Mouse (Mus musculus) kidney, postnatal 10 days (tissue): ENCODE measurements around the gene Gm9913.

ENCODE experiments used
- DNase-seq: peaks from one replicate; pipeline ENCODE4 v3.0.0; 2021; ENCODE audit warnings: mixed read lengths

Gene Gm9913

DNA sequence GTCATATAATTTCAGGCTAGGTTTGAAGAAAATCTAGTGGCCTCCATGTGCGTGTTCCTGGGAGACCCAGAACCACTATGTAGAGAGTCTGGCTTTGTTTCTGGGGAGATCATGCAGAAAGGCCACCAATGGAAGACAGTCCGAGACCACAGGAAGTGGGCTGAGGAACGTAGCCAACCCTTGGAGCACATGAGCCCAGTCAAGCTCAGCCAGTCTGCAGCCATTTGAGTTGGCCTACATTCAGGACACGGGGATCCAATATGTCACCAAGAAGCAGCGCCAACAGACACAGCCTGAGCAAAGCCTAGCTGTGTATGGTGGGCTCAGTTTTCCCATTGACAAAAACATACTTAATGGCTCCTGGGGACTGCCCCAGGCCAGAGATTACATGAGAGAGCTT lies 8.2 kb upstream of the Gm9913 start:
- peak; percentile 51 for DNase-seq

DNA sequence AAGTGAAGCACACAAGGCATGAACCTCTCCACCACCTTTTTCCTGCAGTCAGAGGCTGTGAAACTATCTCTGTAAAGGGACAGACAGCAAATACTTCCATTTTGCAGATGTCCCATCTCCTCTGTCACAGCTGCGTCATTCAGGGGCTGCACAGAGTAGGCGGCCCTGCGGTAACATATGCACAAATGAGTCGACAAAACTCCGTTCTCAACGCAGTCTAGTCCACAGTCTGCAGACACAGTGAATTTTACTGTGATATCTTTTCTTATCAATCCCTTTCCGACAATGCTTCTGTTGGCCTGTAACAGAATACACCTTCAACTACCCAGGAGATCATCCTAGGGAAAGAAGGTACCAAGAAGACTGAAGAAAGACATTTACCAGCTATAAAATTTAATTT lies 6.7 kb upstream of the Gm9913 start:
- no peak for DNase-seq

DNA sequence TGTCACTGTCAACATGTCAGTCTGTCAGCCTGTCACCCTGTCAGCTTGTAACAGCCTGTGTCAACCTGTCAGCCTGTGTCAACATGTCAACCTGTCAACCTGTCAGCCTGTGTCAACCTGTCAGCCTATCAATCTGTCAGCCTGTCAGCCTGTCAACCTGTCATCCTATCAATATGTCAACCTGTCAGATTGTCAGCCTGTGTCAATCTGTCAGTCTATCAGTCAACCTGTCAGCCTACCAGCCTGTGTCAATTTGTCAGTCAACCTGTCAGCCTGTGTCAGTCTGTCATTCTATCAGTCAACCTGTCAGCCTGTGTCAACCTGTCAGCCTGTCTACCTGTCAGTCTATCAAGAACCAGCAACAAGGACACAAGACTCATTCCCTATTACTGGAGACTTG lies 3.4 kb upstream of the Gm9913 start:
- no peak for DNase-seq

DNA sequence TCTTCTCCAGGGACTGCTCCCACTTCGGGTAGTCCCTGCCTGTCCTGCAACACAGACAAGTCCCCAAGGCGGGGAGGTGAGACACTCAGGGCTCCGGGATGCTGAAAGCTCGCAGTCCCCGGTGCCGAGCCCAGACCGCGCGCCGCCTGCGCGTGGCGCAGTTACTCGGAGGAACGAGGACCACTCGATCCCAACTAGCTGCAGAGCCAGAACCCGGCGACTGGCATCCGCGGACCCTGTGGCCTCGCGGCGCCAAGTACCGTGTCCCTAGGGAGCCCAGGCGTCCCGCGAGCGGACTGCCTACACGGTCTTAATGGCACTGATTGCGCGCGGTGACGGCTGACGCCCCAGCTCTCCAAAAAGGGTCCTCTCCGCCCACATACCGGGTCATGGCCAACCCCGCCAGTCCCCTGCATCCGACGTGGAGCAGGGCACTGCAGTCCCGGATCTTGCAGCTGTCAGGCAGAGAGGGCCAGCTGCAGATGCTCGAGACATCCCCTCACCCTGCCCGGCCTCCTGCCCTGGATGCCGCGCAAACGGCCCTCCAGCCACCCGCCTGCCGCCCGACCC lies 942 bp downstream of the Gm9913 start:
- peak; percentile 78 for DNase-seq

DNA sequence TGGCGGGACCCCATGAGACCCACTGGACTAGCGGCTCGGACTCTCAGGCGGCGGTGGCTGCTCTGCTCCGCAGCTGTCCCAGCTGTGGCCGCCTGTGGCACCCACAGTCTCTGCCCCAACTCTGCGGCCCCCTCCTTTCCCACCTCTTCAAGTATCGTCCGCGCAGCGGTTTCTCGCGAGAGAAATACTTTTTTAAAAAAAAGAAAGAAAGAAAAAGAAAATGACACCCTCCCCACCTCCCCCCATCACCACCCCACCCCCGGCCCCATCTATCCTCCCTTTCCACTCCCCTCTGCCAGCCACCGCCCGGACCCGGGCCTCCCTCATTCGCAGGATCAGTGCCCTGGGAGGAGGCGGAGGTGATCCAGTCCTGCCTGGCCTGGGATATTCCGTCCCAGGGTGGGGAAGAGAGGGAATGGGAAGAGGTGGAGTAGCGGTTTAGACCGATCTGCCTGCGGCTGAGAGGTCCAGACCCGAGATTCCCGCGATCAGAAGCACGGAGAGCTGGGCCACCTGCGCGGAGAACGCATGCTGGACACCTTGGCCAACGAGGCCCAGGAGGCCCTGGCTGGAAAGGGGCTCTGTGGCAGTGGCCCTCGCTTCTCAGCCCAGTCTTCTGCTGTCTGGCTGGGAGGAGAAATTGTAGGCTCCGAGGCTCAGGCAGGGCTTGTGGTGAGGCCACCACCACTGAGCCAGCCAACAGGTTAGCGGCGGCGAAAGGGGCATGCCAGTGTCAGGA lies 1.6 kb downstream of the Gm9913 start:
- DNase-seq, result peak; percentile 86

DNA sequence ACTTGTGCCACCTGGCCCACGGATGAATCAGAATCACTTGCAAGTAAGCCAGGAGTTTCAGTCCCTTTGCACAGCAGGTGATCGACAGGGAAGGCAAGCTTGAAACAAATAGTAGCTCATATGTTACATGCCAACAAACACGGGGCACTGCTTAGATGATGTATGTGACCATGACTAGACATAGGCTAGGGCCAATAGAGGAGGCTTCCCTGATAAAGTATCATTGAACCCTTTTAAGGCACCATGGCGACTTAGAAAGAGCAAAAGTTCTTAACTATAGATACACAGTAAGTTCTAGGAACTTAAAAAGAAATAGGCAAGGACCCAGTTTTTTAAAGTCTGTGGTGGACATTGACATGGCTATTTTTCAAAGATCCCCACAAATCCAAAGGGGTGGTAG lies 3.0 kb downstream of the Gm9913 start, which contains the start of gene Fbn1:
Gene Fbn1, minus strand, starts transcription at position 101 of the 400 bp plus-strand sequence.
- DNase-seq, result no peak

DNA sequence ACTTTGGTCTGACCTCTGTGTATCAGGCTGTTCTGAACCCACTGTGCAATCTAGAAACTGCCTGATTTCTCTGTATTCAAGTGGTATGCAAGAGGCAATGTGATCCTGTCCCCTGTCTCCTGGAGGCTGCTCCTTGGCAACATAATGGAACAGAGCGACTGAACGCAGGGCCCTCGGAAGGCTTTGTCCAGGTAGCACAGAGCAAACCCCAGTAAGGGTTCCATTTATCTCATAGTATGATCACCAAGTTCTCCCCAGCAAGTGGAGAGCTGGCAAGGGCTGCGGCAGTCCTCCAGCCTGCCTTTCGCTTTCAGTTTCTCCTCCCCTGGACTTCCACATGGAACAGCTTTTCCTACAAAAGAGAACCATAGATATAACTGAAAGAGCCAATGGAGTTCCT lies 3.5 kb downstream of the Gm9913 start:
- no peak for DNase-seq

DNA sequence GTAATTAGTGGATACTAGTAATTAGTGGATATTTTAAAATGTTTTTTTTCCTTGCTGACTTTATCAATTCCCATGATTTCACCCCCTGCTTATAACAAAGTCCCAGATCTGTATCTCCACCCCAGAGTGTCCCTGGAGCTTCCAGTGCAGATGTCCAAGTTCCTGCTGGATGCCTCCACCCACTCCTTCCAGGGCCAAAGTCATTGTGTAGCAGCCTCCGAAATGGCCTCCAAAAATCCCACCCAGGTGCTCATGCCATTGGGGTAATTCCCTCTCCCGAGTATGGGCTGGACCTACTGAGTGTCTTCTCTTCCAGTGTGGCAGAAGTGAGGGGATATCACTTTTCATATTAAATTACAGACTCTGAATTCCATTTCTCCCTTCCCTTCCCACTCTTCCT lies 5.9 kb downstream of the Gm9913 start:
- no peak for DNase-seq

DNA sequence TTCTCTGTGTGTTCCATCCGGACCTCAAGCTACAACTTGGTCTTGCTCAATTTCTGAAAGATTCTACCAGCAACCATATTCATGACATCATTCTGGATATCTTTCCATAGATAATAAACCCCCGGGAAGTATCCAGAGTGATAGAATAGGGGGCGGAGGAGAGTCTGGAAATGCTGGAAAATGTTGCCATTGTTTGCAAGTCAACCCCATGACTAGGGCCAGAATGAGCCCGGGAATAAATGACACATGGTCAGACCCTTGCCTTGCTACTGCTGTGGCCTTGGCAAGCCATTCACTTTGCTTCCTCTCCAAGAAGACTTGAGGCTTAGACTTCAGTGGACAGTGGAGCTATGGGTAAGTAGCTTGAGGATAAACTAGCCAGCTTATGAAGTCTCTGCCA lies 7.0 kb downstream of the Gm9913 start:
- no peak for DNase-seq

DNA sequence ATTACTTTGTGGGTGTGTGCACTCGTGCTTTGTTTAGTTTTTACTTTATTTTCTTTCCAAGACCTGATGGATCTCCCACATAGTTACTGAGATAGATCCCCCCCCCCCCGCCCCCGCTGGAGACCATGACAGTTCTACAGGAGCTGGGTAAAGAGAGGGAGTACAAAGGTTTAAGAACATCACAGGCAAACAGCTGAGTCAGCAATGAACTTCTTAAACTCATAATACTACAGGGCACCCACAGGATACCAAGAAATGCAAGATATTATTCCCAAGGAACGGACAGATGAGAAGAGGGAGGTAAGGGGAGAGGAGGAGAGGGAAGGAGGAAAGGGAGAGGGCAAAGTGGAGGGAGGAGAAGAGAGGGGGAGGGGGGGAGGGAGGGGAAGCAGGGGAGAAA lies 7.7 kb downstream of the Gm9913 start:
- DNase-seq, result no peak

DNA sequence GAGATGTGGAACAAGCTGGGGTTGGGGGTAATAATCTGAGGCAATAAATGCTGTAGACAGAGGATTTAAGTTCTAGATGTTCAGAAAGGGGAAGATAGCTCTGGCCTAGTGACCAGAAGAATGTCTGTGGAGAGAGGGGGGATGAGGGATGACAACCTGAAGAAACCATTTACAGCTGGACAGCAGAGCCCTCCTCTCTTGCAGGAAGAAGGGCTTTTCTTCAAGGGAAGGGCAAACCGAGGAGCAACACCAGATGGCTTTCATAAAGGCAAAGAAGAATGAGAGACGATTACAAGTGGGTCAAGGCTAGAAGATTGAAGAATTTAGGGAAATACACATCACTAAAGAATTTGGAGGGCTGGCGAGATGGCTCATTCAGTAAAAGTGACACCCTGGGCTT lies 9.5 kb downstream of the Gm9913 start:
- peak; percentile 25 for DNase-seq

DNA sequence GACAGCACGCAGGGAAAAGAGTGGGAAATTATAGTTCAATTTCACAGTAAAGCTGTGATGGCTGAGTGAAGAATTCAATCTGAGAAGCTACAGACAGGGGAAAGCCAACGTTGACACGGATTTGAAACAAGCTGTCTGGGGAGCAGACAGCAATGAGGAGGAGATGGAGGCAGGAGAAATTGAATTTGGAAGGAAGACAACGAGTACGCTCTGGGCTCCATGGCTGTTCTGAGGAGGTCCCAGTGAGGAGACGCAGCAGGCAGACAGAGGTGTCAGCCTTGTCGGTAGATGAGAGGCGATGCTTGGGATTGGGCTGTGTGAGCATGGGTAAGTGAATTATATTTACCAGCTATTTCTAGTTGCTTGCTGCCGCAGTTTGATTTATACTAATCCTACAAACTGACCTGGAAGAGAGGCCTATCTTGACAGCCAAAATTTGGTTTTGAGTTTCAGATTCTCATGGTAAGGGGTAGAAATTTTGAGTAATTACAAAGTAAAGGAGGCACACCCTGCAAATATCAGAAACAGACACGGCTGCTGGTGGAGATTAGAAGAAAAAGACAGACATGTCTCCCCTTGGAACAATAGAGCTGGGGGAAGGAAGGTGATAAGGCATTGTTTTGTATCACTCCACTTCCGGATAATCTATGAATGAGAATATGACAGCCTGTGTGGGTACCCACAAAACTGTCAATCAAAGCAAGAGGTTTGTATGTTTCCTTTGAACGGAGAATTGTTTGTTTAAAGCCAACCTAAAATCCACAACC lies 10.6 kb downstream of the Gm9913 start:
- DNase-seq, result no peak

DNA sequence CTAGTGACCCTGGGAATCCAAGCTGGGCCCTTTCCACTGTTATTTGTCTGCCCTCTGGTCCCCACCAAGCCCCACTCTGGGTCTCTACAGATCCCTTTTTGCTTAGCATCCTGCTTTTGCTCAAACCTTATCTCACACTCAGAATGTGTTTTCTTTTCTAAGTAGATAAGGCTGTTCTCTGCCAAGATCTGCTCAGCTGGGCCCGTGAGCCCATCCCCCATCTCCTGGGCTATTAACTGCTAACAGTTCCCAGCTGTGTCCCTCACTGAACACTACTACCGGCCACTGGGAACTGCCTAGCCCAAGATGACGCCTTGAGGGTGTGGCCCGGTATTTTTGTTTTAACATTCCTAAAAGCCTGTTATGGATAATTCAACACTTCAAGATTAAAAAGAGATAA lies 11.7 kb downstream of the Gm9913 start:
- DNase-seq, result peak; percentile 88

DNA sequence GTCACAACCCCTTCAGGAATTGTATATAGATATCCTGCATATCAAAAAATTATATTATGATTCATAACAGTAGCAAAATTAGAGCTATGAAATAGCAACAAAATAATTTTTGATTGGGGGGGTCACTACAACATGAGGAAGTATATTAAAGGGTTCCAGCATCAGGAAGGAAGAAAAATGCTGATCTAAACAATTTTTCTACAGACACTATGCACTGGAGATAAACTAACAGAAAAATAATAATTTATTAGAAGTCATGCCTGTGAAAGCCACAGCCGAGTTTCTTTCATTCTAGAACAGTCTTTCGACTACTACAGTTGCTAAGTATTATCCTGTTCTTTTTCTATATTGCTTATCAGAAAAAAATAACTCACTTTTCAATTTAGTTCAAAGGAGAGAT lies 20.6 kb downstream of the Gm9913 start:
- DNase-seq, result no peak

DNA sequence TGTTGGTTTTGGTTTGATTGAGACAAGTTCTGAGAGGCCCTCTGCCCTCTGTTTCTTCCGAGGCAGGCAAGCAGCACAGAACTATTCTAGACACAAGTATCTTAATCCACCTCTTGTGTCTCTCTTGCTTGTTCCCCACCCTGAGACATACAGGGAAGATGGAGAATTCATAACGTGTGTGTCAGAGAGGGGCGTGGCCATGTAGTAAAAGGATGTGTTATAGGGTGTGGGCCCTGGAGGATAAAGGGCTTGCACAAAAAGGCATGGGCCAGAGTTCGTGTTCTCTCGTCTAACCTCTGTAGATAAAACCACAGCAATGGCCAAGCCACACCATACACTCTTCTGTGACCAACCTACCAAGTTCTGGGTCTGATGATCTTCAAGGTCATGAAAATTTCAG lies 21.7 kb downstream of the Gm9913 start:
- no peak for DNase-seq

DNA sequence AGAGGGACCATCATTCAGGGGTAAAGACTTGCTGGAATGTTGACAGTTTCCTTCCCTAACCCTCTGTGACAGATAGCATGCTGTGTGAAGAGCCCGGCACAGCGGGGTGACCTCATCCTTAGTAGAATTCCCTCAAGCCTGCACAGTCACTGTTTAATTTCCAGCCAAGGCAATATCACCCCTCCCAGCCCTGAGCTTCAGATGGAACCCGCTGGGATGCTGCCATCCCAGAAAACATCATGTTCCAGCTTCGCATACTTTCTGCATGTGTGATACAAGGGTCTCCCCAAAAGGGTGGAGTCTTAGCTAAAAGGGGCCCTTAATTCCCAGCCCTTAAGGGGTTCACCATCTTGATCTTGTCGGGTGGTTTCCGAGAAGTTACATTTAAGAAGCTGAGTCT lies 25.8 kb downstream of the Gm9913 start:
- DNase-seq, result no peak

DNA sequence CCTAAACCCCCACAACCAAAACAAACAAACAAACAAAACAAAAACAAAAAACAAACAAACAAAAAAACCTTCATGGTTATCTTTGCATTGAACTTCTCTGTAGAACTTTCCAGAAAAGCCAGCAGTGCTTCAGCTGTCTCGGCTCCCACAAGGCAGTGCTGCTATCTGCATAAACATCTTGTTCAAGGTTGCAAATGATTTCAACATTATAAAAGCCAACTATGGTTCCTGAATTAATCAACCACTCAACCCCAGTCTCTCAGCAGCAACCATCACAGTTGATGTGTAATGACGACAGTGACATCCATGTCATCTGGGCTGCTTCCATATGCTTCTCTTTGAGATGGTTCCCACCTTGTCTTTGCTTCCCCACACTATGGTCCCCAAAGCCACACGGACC lies 34.8 kb downstream of the Gm9913 start:
- no peak for DNase-seq

DNA sequence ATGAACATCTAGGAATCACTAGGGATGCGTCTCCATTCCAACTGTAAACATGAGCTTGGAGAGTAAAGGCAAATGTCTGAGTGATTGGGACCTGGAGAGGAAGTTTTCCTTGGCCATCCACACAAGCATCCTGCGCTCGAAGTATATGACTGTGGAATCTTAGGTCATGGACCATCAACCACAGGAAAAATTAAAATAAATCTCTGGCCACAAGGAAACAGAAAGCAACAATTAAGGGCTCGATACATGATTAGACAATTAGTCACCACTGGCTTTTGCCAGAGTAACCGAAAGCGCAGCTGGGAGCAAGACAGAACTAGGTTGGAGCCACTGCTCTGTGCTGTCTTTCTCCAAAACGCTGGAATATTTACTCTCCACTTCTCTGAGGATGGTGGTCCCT lies 35.7 kb downstream of the Gm9913 start:
- DNase-seq, result no peak

DNA sequence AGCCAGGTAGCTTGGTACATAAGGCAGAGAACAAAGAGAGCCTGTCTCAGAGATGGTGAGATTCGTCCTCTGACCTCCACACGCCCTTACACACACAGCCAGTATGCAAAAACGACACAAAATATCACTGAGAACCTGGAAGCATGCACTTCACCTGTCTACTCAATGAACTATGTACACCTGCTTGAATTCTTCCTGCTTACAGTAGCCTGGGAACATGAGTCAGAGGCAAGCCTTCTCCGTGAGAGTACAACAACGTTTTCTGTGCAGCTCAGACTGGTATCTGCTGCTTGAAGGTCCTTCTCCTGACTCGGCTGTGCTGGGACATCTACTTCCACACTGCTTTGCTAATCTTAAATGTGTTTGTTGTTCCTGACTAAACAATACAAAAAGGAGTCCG lies 36.6 kb downstream of the Gm9913 start:
- DNase-seq, result no peak

DNA sequence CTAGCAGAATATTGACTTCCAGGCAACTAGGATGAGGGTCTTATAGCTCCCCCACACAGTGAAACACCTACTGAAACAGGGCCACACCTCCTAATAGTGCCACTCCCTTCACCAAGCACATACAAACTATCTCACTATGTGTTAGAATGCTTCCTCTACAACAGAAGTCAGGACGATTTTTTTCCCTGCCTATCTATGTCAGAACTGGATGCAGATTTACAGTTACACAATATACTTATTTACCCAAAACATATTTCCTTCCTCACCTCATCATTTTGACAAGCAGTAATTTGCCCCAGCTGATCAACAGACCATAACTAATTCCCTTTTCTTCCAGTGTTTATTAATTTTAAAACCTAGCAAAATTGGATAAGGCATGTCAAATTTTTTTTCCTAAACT lies 38.8 kb downstream of the Gm9913 start:
- DNase-seq, result no peak

DNA sequence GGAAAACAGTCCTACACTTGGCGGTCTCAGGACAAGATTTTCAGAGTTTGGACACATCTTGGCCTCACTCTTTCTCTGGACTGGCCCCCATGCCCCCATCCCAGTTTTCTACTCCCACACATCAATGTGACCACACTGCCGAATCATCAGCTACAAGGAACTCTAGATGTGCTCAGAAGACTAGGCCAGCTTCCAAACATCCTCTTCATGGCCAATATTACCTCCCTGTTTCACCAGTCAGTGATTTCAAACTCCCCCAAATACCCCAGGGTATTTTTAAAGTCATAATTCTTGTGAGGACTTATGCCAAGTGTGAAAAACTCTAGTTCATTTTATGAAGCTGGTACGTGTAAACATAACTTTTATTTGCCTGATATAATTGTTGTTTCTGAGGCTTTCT lies 40.1 kb downstream of the Gm9913 start:
- no peak for DNase-seq

DNA sequence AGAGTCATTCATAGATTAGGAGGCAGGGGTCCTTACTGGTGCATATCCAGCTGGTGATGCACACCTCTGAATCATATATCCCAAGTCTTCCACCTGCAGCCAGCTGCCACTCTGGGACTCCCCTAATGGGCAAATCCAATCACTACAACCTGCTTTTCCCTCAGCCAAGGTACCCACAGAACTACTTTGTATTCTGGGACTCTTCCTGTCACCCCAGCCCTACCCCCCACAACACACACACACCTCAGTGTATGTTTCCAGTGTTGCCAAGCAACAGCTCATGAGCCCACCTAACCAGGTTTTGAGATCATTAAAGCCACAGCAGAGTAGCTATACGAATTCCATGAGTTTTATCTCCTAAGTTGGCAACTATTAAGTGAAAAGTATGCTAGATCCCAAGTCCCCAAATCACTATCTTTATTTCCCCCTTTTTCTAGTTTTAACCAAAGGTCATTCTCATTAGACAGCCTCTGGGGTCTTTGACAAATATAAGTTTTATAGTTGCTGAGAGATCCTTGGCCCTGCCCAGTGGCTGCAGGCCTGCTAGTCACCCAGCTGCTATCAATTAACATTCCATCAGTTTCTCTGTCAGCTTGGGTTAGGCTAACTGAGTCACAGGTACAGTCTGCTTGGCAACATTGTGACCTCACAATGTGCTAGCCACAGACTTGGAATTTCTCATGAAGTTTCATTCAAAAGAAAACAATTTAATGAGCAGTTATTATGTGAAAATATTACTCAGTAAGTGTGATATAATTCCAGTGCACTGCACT lies 44.1 kb downstream of the Gm9913 start:
- DNase-seq, result no peak

DNA sequence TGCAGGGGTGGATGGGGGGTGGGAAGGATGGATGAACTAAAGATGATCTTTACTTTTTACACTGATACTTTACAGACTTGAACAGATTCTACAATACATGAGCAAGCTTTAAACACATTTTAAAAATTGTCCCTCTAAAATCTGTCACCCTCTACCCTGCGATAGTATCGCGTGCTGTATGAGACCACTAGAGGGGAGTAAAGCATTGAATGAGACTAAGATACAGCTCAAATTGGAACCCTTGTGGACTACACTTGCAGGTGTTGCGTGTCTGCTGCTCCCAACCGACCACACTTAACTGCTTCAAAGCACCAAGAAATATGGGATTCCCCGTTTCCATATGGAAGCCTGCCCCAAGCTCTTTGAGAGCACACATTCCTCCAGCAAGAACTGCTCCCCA lies 50.9 kb downstream of the Gm9913 start:
- DNase-seq, result no peak
